ENCODE assay signal across 20 mouse cellular contexts in the genomic region with DNA sequence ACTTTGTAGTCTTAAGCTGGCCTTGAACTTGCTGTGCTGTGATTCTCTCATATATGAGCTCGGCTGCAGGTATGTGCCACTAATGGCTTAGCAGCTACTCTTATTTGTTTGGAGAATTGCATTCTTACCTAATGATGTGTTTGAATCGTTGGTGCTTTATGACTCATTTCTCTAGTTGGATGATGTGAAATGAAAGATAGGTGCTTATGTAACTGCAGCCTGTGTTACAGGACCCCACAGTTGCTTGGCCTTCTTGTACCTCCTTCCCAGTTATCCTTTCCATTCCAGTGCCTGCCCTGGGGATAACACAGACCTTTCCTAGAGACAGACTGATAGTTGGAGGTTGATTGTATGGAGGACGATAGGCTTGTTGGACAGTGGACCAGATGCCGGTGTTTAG. TPM values are rescaled to one million over a fixed set of nuclear protein-coding genes. Genes with fewer than 3 reads are reported as not detected.
"Had no signal": no experiment of that assay in that cellular context is flagged by ENCODE, and none has a peak within 500 bp of the region (broad histone marks: within the 10 kb centered on the region; RNA-seq: fewer than 3 reads in every experiment).

No protein-coding gene starts in this region.

- H3K27me3 ChIP-seq: limb, embryonic 12.5 days; limb, embryonic 15.5 days; megakaryocyte, embryonic 14.5 days; midbrain, embryonic 13.5 days; neural tube, embryonic 13.5 days had no signal

- H3K9ac ChIP-seq: limb, embryonic 12.5 days; limb, embryonic 15.5 days; liver, embryonic 14.5 days; liver, postnatal 0 days; lung, embryonic 14.5 days; midbrain, embryonic 13.5 days; neural tube, embryonic 13.5 days had no signal

- H3K4me2 ChIP-seq: limb, embryonic 12.5 days; limb, embryonic 15.5 days; liver, embryonic 11.5 days; lung, embryonic 14.5 days; midbrain, embryonic 13.5 days; neural tube, embryonic 13.5 days had no signal

- H3K27ac ChIP-seq: limb, embryonic 12.5 days; limb, embryonic 15.5 days; liver, embryonic 14.5 days; midbrain, embryonic 10.5 days; midbrain, embryonic 13.5 days; neural tube, embryonic 13.5 days had no signal

- H3K4me3 ChIP-seq: limb, embryonic 12.5 days; limb, embryonic 15.5 days; megakaryocyte, embryonic 14.5 days; midbrain, embryonic 10.5 days; midbrain, embryonic 13.5 days; myocyte; neural tube, embryonic 13.5 days had no signal

- H3K4me1 ChIP-seq: midbrain, embryonic 10.5 days had no signal

- ATAC-seq: liver, postnatal 0 days; lung, postnatal 0 days; midbrain, embryonic 13.5 days; midbrain, embryonic 16.5 days had no signal

- DNase-seq: kidney, adult 9 months; kidney, postnatal 14 days; left cerebral cortex, postnatal 4 days; liver, postnatal 0 days; lung, embryonic 14.5 days; lung, postnatal 36 days; thymus, adult 18-20 months; thymus, postnatal 36 days had no signal

- H3K36me3 ChIP-seq: limb, embryonic 15.5 days; midbrain, embryonic 13.5 days; neural tube, embryonic 13.5 days had no signal

- H3K9me3 ChIP-seq: limb, embryonic 12.5 days; limb, embryonic 15.5 days; megakaryocyte, embryonic 14.5 days; midbrain, embryonic 10.5 days; midbrain, embryonic 13.5 days; neural tube, embryonic 13.5 days had no signal

RNA-seq across cellular contexts. Expression of a gene that starts 39.7 kb away (rescaled TPM):
- total RNA-seq: left cerebral cortex, postnatal 4 days; monocyte, adult 5-6 weeks had no signal
- polyA plus RNA-seq: limb, embryonic 12.5 days; liver, embryonic 11.5 days; liver, embryonic 14.5 days; lung, embryonic 14.5 days; midbrain, embryonic 13.5 days; midbrain, embryonic 16.5 days; myocyte; neural tube, embryonic 13.5 days had no signal
